Mouse (Mus musculus): Measurements from ENCODE around the gene Ppp1r9a. TPM values are rescaled to one million over a fixed set of nuclear protein-coding genes. Genes with fewer than 3 reads are reported as not detected.
A peak's percentile ranks its signal among the peaks of the same experiment; 100 is the strongest.

Ppp1r9a gene
- total RNA-seq, 2 experiments from 2014 or later, result 16.7 to 21.4 TPM

GRCm38 (mm10) chr6:5048025-5048424 is 145.3 kb downstream of the Ppp1r9a start:
- no peak for DNase-seq

- DNase-seq, result no peak
Observed at GRCm38 (mm10) chr6:5052309-5052708, 149.6 kb downstream of the Ppp1r9a start.

GRCm38 (mm10) chr6:5054446-5055095 is 151.9 kb downstream of the Ppp1r9a start:
- no peak for DNase-seq

GRCm38 (mm10) chr6:5074736-5075135 is 172.0 kb downstream of the Ppp1r9a start:
- no peak for DNase-seq

- DNase-seq, result no peak
Observed at GRCm38 (mm10) chr6:5075680-5076079, 173.0 kb downstream of the Ppp1r9a start.

- no peak for DNase-seq
Observed at GRCm38 (mm10) chr6:5078009-5078408, 175.3 kb downstream of the Ppp1r9a start.

GRCm38 (mm10) chr6:5079108-5079507 is 176.4 kb downstream of the Ppp1r9a start:
- no peak for DNase-seq

GRCm38 (mm10) chr6:5080094-5080493 is 177.4 kb downstream of the Ppp1r9a start:
- DNase-seq, result no peak

GRCm38 (mm10) chr6:5080496-5080895 is 177.8 kb downstream of the Ppp1r9a start:
- no peak for DNase-seq

GRCm38 (mm10) chr6:5081099-5081498 is 178.4 kb downstream of the Ppp1r9a start:
- DNase-seq, result no peak

- DNase-seq, result no peak
Observed at GRCm38 (mm10) chr6:5082144-5082543, 179.4 kb downstream of the Ppp1r9a start.

GRCm38 (mm10) chr6:5082740-5083139 is 180.0 kb downstream of the Ppp1r9a start:
- no peak for DNase-seq

GRCm38 (mm10) chr6:5083957-5084356 is 181.2 kb downstream of the Ppp1r9a start:
- DNase-seq, result no peak

GRCm38 (mm10) chr6:5091873-5092272 is 189.2 kb downstream of the Ppp1r9a start:
- no peak for DNase-seq

GRCm38 (mm10) chr6:5092795-5093194 is 190.1 kb downstream of the Ppp1r9a start:
- no peak for DNase-seq

GRCm38 (mm10) chr6:5093516-5093915 is 190.8 kb downstream of the Ppp1r9a start:
- peak; percentile 47 for DNase-seq

GRCm38 (mm10) chr6:5095365-5095973 is 192.8 kb downstream of the Ppp1r9a start:
- DNase-seq, result no peak

- no peak for DNase-seq
Observed at GRCm38 (mm10) chr6:5097309-5097708, 194.6 kb downstream of the Ppp1r9a start.

GRCm38 (mm10) chr6:5099282-5099681 is 196.6 kb downstream of the Ppp1r9a start:
- no peak for DNase-seq

GRCm38 (mm10) chr6:5099842-5100241 is 197.1 kb downstream of the Ppp1r9a start:
- DNase-seq, result no peak

- DNase-seq, result no peak
Observed at GRCm38 (mm10) chr6:5100347-5100746, 197.6 kb downstream of the Ppp1r9a start.

GRCm38 (mm10) chr6:5102741-5103140 is 200.0 kb downstream of the Ppp1r9a start:
- DNase-seq, result no peak

GRCm38 (mm10) chr6:5103769-5104168 is 201.1 kb downstream of the Ppp1r9a start:
- no peak for DNase-seq

- DNase-seq, result no peak
Observed at GRCm38 (mm10) chr6:5104238-5104637, 201.5 kb downstream of the Ppp1r9a start.

Data from gastrocnemius, postnatal 10 days (tissue).